Mouse (Mus musculus) adipocyte (in vitro differentiated cells): ENCODE results near the gene Actr10.
A peak's percentile ranks its signal among the peaks of the same experiment; 100 is the strongest.

Experiments used
- DNase-seq: peaks from one replicate; pipeline ENCODE4 v3.0.0-alpha.2; 2016; ENCODE audit warnings: low spot score

Gene Actr10

GRCm38 (mm10) chr12:70937571-70938384 is at the start of gene Actr10:
Gene Actr10 (plus strand): TSS chr12:70937857.
- peak; percentile 86 for DNase-seq

GRCm38 (mm10) chr12:70890405-70890804 is 47.3 kb upstream of the Actr10 start:
- no peak for DNase-seq

DNA sequence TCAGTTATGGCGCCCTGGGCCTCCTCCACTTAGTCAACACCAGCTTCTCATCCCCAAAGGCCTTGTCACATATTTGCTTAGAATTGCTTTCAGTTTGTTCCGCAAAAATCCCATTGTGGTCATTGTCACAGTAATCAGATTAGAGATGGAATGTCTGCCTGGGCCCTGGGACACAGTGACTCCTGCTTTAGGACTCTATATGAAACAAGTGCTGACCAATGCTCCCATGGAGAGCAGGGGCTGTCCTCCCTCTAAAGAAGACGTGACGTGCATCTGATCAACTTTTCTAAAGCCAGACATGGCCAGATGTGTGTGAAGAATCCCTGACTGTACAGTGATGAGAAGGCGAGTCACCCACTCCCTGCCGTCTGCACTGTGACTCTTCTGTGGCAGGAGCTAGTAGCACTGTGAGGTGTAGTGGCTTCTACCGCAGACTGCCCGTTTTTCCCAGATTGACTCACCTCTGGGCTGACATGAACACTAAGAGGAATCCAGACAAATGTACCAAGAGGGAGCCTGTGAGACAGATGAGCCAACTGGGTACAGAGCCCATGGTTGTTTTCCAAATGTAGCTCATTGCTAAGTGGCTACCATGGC is 46.7 kb upstream of the Actr10 start:
- DNase-seq = no peak

DNA sequence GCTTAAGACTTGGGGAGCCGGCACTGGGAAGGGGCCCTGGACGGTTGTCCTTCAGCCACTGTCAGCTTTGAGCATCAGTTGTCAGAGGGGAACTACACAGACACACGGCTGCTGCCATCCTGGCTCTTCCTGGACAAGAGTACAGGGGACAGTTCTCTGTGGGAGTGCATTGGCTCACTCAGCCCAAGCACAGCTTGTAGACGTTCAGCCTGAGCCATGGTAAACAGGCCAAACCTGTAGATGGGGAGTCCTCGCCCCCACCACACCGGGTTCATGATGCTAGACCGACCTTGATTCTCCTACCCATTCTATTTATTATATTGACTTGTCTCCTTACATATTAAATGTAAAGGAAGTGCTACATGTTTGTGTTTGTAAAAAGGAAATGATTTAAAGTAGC is 42.4 kb upstream of the Actr10 start:
- no peak for DNase-seq

GRCm38 (mm10) chr12:70896068-70896467 is 41.6 kb upstream of the Actr10 start:
- DNase-seq = no peak

DNA sequence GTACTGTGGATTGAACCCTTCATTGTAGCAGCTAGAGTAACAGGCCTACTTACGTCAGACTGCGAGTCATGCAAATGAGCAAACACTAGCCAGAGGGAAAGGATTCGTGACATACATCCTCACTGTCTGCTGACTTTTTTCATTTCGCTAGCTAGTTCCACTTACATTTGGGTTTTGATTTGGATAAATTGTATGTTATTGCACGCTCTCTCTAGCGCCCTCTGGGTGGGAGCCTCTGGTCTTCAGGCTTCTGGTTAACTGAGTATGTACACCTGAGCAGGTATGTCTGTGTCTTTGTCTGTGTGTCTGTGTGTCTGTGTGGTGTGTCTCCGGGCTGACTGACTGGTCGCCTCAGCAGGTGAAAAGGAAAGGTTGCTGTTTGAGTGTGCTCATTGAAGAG is 40.2 kb upstream of the Actr10 start:
- no peak for DNase-seq

- no peak for DNase-seq
Measured at GRCm38 (mm10) chr12:70898450-70898849, 39.2 kb upstream of the Actr10 start.

DNA sequence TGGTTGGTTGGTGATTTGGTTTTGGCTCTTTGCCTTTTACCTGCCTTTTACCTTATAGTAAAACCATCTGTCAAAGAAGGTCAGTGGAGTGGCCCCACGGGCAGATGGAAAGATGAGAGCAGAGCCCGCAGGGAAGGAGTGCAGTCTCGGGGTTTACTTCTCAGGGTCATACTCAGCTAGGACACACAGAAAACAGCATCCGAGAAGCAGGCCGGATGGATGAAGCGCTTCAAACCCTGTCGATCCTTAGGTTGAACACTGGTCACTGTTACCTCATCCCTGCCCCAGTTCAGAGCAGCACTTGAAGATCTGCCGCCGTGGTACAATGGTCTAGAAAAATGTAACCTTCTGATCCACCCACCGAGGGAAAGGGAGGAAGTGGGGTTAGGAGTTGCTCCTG is 33.2 kb upstream of the Actr10 start:
- DNase-seq = no peak

DNA sequence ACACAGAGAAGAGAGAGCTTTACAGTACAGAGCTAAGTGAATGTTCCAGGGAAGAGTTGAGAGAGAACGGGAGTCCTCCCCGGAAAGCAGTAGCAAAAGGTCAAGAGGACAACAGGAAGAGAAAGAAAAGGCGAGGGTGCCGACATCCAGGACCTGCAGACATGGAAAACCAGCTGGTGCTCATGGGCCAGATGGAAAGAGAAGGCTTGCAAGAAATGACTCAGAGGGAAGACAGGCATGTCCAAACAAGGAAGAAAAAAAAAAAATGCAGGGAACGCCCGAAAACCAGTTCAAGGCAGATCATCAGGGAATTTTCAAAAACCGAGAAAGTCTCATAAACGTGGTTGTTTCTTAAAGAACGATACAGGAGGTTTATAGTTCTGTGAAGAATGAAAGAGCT is 30.8 kb upstream of the Actr10 start:
- peak; percentile 24 for DNase-seq

DNA sequence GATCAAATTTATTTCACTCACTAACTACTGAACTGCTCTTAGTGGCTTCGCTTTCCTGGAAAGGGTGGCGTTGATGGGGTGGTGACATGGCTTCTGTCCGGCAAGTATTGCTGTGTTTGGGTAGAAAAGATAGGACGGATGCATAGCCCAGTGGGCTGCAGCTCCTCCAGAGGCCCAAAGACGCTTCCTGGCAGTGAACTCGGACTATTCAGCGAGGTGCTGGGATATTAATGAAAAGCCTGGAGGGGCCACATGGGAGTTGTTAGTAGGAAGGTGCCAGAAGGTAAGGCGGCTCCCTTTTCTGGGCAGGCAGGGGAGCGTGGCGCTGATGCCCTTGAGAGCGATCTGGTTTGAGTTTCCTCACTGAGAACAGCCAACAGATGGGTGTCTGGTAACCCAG is 30.0 kb upstream of the Actr10 start:
- DNase-seq = no peak

DNA sequence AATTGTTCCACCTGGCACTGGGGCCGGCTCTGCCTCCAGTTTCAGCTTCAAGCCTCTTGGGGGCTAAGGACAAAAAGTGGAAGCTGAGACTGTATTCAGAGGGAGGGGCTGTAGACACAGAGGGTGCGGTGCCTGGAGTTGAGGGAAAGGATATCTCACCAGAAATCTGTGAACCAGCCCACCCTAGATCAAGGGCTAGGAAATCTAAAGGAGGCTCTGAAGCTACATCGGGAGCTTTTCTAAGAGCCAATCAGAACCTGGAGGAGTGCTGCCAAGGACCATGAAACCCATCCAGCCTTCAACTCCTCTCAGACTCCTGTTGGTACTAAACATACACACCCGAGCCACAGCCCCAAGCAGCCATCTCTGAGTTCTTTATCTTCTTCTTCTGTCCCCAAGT is 29.6 kb upstream of the Actr10 start:
- no peak for DNase-seq

DNA sequence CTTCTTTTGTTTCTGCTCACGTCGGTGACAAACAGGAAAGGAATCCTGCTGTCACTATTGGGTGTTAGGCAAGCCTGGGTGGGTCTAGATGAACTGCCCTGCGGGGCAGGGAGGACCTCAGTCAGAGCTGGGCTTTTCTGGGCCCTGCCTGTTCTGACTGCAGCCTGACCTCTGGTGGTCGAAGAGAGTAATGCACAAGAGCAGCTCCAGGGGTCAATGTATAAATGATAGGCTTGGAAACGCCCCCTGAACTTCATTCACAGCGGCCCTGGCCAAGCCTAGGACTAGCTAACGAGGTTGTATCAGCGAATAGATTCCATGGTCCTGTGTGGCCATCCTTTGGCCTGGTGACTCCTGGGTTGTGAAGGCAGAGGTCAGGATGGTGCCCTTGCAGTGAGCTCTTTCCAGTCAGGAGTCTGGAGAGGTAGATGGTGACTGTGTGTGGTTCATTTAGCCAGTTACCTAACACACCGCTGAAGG is 27.4 kb upstream of the Actr10 start:
- DNase-seq = peak; percentile 90

- DNase-seq = peak; percentile 90
Measured at GRCm38 (mm10) chr12:70911029-70911428, 26.6 kb upstream of the Actr10 start.

DNA sequence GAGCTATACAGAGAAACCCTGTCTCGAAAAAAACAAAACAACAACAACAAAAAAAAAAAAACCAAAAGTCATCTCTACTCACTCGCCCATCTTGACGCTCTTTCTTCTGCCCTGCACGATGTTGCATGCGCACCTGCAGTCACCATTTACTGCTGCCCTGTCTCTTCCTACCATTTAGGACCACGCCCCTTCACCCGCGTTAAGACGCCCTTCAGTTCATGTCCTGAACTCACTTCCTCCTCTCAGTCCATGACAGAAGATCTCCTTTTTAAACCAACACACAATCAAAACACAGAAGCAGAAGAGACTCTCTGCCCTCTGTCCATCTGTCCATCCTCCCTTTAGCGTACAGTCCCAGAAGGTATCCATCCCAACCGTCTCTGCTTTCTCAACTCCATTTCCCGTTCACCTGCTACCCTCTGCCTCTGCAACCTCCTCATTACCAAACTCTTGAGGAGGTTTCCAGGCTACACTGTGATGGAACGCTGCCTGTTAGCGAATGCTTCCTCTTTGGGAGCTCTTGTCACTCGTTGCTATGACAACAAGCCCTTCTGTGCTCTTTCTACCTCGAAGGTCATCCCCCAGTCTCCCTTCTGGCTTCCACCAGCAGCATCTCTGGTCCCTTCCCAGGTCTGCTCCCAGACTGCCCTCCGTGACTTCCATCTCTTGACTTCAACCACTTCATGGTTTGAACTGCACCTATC is 25.8 kb upstream of the Actr10 start:
- DNase-seq = no peak

DNA sequence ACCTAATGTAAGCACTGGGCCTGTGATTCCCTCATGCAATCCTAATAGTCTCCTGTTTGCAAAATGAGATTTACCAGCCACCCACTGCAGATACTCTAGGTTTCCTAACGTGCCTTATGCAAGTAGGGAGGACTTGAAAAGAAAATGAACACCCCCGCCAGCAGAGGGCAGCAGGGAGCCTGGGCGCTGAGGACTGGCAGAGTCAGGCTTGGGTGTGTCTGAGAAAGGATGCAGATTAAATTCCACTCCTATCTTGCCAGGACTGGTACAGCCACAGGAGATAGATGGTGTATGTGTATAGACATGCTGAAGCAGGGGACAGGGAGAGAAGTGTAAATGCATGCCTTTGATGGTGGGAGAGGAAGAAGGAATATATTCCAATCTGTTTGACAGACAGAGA is 24.2 kb upstream of the Actr10 start:
- DNase-seq = peak; percentile 69

DNA sequence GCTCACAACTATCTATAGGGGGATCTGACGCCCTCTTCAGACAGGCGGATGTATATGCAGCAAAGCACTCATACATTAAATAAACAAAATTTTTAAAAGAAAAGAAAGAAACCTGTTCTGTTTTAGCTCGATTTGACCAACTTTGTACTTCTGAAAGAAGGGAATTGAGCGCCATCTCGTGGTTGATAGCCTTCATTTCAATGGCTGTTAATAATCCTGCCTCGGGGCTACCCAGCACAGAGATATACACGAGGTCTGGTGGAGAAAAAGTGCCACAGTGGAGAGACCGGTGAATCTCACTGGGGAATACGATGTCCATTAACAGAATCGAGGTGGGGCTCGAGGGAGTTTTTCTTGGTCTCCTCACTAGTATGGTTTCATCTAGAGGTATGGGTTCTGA is 23.3 kb upstream of the Actr10 start:
- peak; percentile 76 for DNase-seq

DNA sequence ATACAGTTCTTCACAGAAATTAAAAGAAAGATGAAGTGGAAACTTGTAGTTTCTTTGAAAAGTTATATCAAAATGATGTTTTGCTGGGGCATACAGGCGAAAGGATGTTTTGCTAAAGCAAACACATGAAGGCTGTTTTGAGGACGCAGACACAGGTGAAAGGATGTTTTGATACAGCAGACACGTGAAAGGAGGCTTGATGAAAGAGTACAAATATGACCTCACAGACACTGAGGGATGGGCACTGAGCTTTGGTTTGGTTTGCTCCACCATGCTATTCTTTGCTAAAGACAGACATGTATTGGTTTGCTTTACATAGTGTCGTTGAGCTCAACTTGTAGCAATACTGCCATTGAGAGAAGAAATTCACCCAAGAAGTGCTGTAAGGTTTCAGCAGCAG is 7.9 kb upstream of the Actr10 start:
- DNase-seq = no peak

DNA sequence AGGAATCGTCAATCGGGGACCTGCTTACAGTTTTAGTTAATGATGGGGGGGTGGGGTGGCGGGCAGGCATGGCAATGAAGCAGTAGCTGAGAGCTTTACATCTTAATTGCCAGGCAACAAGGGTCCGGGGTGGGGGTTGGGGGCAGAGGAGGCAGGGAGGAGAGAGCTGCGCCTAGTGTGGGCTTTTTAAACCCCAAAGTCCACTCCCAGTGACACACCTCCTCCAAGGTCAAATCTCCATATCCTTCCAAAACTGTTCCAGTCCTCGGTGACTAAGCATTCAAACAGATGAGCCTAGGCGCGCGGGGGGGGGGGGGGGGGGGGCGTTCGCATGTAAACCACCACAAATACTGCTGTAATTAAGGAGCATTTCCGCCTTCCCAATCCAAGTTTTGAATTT is 507 bp upstream of the Actr10 start:
- no peak for DNase-seq

GRCm38 (mm10) chr12:70940806-70941205 is 3.1 kb downstream of the Actr10 start:
- DNase-seq = no peak

GRCm38 (mm10) chr12:70944181-70944580 is 6.5 kb downstream of the Actr10 start:
- no peak for DNase-seq

DNA sequence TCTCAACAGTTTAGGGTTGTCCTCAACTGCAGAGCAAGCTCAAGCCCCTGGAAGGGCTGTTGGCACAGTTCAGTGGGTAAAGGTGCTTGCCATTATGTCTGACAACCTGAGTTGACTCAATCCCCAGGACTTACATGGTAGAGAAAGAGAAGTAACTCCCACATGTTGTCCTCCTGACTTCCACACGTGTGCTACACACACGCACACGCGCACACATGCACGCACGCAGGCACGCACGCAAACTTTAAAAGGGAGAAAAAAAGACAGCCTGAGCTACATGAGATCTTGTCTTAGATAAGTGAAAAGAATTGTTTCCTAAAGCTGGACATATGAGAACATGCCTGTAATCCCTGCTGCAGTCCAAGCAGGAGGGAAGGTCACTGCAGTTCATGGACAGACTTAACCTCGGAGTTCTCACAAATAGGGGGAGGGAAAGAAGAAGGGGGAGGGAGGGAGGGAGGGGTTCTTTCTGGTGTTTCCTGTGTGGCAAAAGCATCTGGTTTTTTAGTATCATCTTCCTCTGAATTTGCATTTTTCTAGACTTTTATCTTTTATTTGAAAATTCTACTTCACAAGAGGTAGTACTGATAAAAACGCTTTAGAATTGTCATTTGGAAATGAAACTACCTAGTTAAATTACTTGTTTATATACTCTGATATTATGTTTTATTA is 9.1 kb downstream of the Actr10 start:
- no peak for DNase-seq

DNA sequence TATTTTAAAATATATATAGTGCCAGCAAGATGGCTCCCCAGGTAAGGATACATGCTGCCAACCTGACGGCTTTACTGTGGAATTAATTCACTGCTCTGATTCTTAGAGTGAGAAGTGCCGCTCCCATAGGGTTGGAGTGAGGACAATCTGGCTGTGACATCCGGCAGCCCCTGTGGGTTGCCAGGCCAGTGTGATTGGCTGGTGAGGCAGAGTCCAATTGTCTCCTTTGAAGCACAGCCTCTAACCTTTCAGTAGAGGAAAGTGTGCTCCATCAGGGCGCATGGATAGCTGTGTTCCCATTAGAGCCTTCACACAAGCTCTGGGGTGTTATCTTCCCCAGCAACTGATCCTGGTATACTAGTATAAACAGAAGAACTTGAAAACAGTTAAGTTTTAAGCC is 21.0 kb downstream of the Actr10 start:
- no peak for DNase-seq

GRCm38 (mm10) chr12:70967581-70967980 is 29.9 kb downstream of the Actr10 start:
- no peak for DNase-seq
